Mouse (Mus musculus) MEL (cell line): ENCODE results near the gene Ppm1g. TPM values are rescaled to one million over a fixed set of nuclear protein-coding genes. Genes with fewer than 3 reads are reported as not detected.

Source experiments
- DNase-seq: peaks from one replicate; pipeline ENCODE4 v3.0.0; 2011; ENCODE audit warnings: low read depth, low spot score
- H3K27ac ChIP-seq: 2 replicates; pipeline ENCODE4 v1.5.1; 2012; ENCODE audit warnings: low read depth, mild to moderate bottlenecking, control low read depth, low read length, moderate library complexity; ENCODE audit not compliant: control insufficient read depth
- H3K27me3 ChIP-seq, 2 experiments: fragments of 150-350 bp in 1 of 2; sonication (generic) in 1 of 2; 2 replicates each; pipeline ENCODE4 v1.6.1; 2012; ENCODE audit warnings: low read length in 2 of 2, mild to moderate bottlenecking in 2 of 2, improper control_type of control experiment in 1 of 2, moderate library complexity in 1 of 2; ENCODE audit not compliant: insufficient read depth in 2 of 2, control insufficient read depth in 1 of 2
- H3K36me3 ChIP-seq, 2 experiments: 2 replicates each; pipeline ENCODE4 v1.6.1; 2012 to 2014; ENCODE audit warnings: low read length in 2 of 2, improper control_type of control experiment in 1 of 2, inconsistent platforms in 1 of 2, mild to moderate bottlenecking in 1 of 2; ENCODE audit not compliant: insufficient read depth in 2 of 2, control insufficient read depth in 1 of 2
- H3K4me1 ChIP-seq, 2 experiments: fragments of 150-350 bp in 1 of 2; sonication (generic) in 1 of 2; 2 replicates each; pipeline ENCODE4 v1.6.1; 2012; ENCODE audit warnings: low read length in 2 of 2, improper control_type of control experiment in 1 of 2, mild to moderate bottlenecking in 1 of 2; ENCODE audit not compliant: insufficient read depth in 2 of 2, control insufficient read depth in 1 of 2
- H3K4me3 ChIP-seq, 2 experiments: fragments of 150-350 bp in 1 of 2; sonication (generic) in 1 of 2; 2 replicates each; pipeline ENCODE4 v1.5.1; 2012; ENCODE audit warnings: low read depth in 2 of 2, low read length in 2 of 2, mild to moderate bottlenecking in 2 of 2, moderate library complexity in 2 of 2, control low read depth in 1 of 2, improper control_type of control experiment in 1 of 2; ENCODE audit not compliant: control insufficient read depth in 1 of 2, insufficient read depth in 1 of 2
- H3K79me2 ChIP-seq: 2 replicates; pipeline ENCODE4 v1.6.1; 2012; ENCODE audit warnings: mild to moderate bottlenecking, low read length, moderate library complexity; ENCODE audit not compliant: control insufficient read depth, poor library complexity, insufficient read depth
- H3K9ac ChIP-seq: 2 replicates; pipeline ENCODE4 v1.6.1; 2012; ENCODE audit warnings: low read depth, mild to moderate bottlenecking, control low read depth, low read length, moderate library complexity; ENCODE audit not compliant: control insufficient read depth, poor library complexity, severe bottlenecking
- H3K9me3 ChIP-seq: fragments of 150-350 bp; sonication (generic); replicated peaks from 2 replicates; pipeline ENCODE4 v1.6.1; 2012; ENCODE audit warnings: mild to moderate bottlenecking, low read length, improper control_type of control experiment, moderate library complexity; ENCODE audit not compliant: insufficient read depth
- CHD1 ChIP-seq: IDR thresholded peaks from 2 replicates; pipeline ENCODE4 v1.6.1; 2012; ENCODE audit warnings: low read depth, mild to moderate bottlenecking, inconsistent platforms, low read length, improper control_type of control experiment
- EP300 ChIP-seq, 2 experiments: IDR thresholded peaks; 2 replicates each; pipeline ENCODE4 v1.6.1; 2011; ENCODE audit warnings: improper control_type of control experiment in 2 of 2, low read length in 2 of 2, low read depth in 1 of 2, mild to moderate bottlenecking in 1 of 2
- ETS1 ChIP-seq: IDR thresholded peaks from 2 replicates; pipeline ENCODE4 v1.6.1; 2012; ENCODE audit warnings: low read depth, mild to moderate bottlenecking, inconsistent platforms, low read length, improper control_type of control experiment, moderate library complexity
- GATA1 ChIP-seq: IDR thresholded peaks from 2 replicates; pipeline ENCODE4 v1.6.1; 2011; ENCODE audit warnings: low read depth, low read length, improper control_type of control experiment
- HCFC1 ChIP-seq: IDR thresholded peaks from 2 replicates; pipeline ENCODE4 v1.6.1; 2012; ENCODE audit warnings: low read depth, mild to moderate bottlenecking, inconsistent platforms, low read length, improper control_type of control experiment, moderate library complexity
- JUND ChIP-seq: IDR thresholded peaks from 2 replicates; pipeline ENCODE4 v1.6.1; 2011; ENCODE audit warnings: low read depth, mild to moderate bottlenecking, improper control_type of control experiment, low read length
- MAFK ChIP-seq: IDR thresholded peaks from 2 replicates; pipeline ENCODE4 v1.6.1; 2011; ENCODE audit warnings: low read depth, mild to moderate bottlenecking, low read length, improper control_type of control experiment, borderline replicate concordance
- MAZ ChIP-seq: IDR thresholded peaks from 2 replicates; pipeline ENCODE4 v1.6.1; 2012; ENCODE audit warnings: low read depth, mild to moderate bottlenecking, inconsistent platforms, low read length, improper control_type of control experiment
- MXI1 ChIP-seq: IDR thresholded peaks from 2 replicates; pipeline ENCODE4 v1.6.1; 2011; ENCODE audit warnings: mild to moderate bottlenecking, low read depth, low read length, improper control_type of control experiment
- MYC ChIP-seq: IDR thresholded peaks from 2 replicates; pipeline ENCODE4 v1.6.1; 2011; ENCODE audit warnings: low read depth, mild to moderate bottlenecking, low read length, improper control_type of control experiment, moderate library complexity
- NELFE ChIP-seq: IDR thresholded peaks from 2 replicates; pipeline ENCODE4 v1.6.1; 2011; ENCODE audit warnings: low read depth, low read length, improper control_type of control experiment
- POLR2AphosphoS2 ChIP-seq: IDR thresholded peaks from 2 replicates; pipeline ENCODE4 v1.6.1; 2011; ENCODE audit warnings: low read length, improper control_type of control experiment
- POLR2AphosphoS5 ChIP-seq: IDR thresholded peaks from 2 replicates; pipeline ENCODE4 v1.6.1; 2012; ENCODE audit warnings: low read depth, borderline replicate concordance, mild to moderate bottlenecking, inconsistent platforms, low read length, moderate library complexity, mixed read lengths
- RAD21 ChIP-seq: IDR thresholded peaks from 2 replicates; pipeline ENCODE4 v1.6.1; 2011; ENCODE audit warnings: mild to moderate bottlenecking, low read depth, low read length, improper control_type of control experiment
- RCOR1 ChIP-seq: IDR thresholded peaks from 2 replicates; pipeline ENCODE4 v1.6.1; 2012; ENCODE audit warnings: low read depth, mild to moderate bottlenecking, inconsistent platforms, low read length, improper control_type of control experiment
- SIN3A ChIP-seq: IDR thresholded peaks from 2 replicates; pipeline ENCODE4 v1.6.1; 2012; ENCODE audit warnings: low read length, improper control_type of control experiment, inconsistent platforms
- TAL1 ChIP-seq: IDR thresholded peaks from 2 replicates; pipeline ENCODE4 v1.6.1; 2012; ENCODE audit warnings: mild to moderate bottlenecking, inconsistent platforms, low read length, moderate library complexity, mixed read lengths
- TBP ChIP-seq: IDR thresholded peaks from 2 replicates; pipeline ENCODE4 v1.8.0; 2011; ENCODE audit warnings: low read depth, low read length, improper control_type of control experiment
- TCF12 ChIP-seq: IDR thresholded peaks from 2 replicates; pipeline ENCODE4 v1.6.1; 2014; ENCODE audit warnings: low read depth, mild to moderate bottlenecking, inconsistent platforms, low read length, improper control_type of control experiment, moderate library complexity
- UBTF ChIP-seq: IDR thresholded peaks from 2 replicates; pipeline ENCODE4 v1.6.1; 2012; ENCODE audit warnings: low read depth, mild to moderate bottlenecking, inconsistent platforms, low read length, improper control_type of control experiment, moderate library complexity, borderline replicate concordance; ENCODE audit not compliant: insufficient read depth
- USF1 ChIP-seq: IDR thresholded peaks from 2 replicates; pipeline ENCODE4 v1.6.1; 2014; ENCODE audit warnings: low read depth, mild to moderate bottlenecking, inconsistent platforms, low read length, improper control_type of control experiment, moderate library complexity
- USF2 ChIP-seq, 2 experiments: IDR thresholded peaks; 2 replicates each; pipeline ENCODE4 v1.6.1; 2011 to 2012; ENCODE audit warnings: improper control_type of control experiment in 2 of 2, low read length in 2 of 2, borderline replicate concordance in 1 of 2, inconsistent platforms in 1 of 2, low read depth in 1 of 2, mild to moderate bottlenecking in 1 of 2; ENCODE audit not compliant: insufficient read depth in 1 of 2
- ZC3H11A ChIP-seq: IDR thresholded peaks from 2 replicates; pipeline ENCODE4 v1.6.1; 2012; ENCODE audit warnings: low read depth, mild to moderate bottlenecking, inconsistent platforms, low read length, improper control_type of control experiment
- ZKSCAN1 ChIP-seq: IDR thresholded peaks from 2 replicates; pipeline ENCODE4 v1.6.1; 2012; ENCODE audit warnings: low read depth, mild to moderate bottlenecking, inconsistent platforms, low read length, improper control_type of control experiment, moderate library complexity
- ZNF384 ChIP-seq: IDR thresholded peaks from 2 replicates; pipeline ENCODE4 v1.6.1; 2012; ENCODE audit warnings: low read depth, mild to moderate bottlenecking, inconsistent platforms, low read length, improper control_type of control experiment
- polyA plus RNA-seq, 2 experiments: library from polyadenylated mRNA; stranded (reverse) in 1 of 2; unstranded in 1 of 2; fragments of >175 nt in 1 of 2; fragments of >200 nt in 1 of 2; gene quantifications; 2 replicates each; pipeline versions ENCODE4 v1.2.1 to v1.2.4; 2012; ENCODE audit warnings: low replicate concordance in 2 of 2, low read depth in 1 of 2; ENCODE audit not compliant: insufficient read length in 2 of 2, insufficient read depth in 1 of 2, missing spikeins in 1 of 2
- total RNA-seq: library from RNA; depleted of rRNA; stranded (reverse); fragments of 300-350 nt; gene quantifications from 2 replicates; pipeline ENCODE4 v1.2.3, GENCODE M21; 2012

Gene Ppm1g
- total and polyA plus RNA-seq, 3 experiments: 169 to 639 (median 408) TPM

DNA sequence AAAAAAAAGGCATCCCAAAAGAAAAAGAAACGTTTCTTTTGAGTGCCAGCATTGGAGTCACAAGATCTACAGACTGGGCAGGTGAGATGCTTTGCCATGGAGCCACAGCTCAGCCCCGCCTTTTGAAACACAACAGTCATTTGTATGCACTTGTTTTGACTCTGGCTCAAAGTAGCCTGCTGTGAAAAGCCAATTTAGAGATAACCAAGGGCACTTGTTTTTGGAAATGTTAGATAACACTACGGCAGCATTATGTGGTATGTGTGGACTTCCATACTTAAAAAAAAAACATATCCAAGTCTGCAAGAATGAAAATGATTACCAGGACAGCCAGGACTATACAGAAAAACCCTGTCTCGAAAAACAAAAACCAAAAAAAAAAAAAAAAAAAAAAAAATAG, 36.8 kb downstream of the Ppm1g start:
- Histone ChIP-seq H3K27ac (no peak overlapping the region), H3K9me3 (no peaks in the 10 kb centered on the region), H3K27me3 (no peaks in the 10 kb centered on the region), H3K9ac (no peak overlapping the region), H3K36me3 (peaks cover 5 to 28% of the 10 kb centered on the region in 2 experiments), H3K79me2 (peaks cover 15% of the 10 kb centered on the region), H3K4me3 (0 out of 4 replicates have a peak overlapping the region, but pooled peaks of 1 of the 2 experiments have one; percentile 12)
- peak; percentile 75 for DNase-seq
- TF ChIP-seq TAL1 (peak; percentile 59), MYC (0 out of 2 replicates have a peak, but pooled peaks have one; percentile 26), RAD21 (no peak), POLR2AphosphoS2 (no peak), RCOR1 (no peak), TCF12 (peak; percentile 84), ZKSCAN1 (no peak), MAZ (no peak), ZC3H11A (no peak), USF1 (no peak; the same call in 1 of the 2 replicates), CHD1 (no peak), UBTF (no peak), MAFK (0 out of 2 replicates have a peak, but pooled peaks have one; percentile 23), USF2 (IDR thresholded peaks at IDR 0.05; ENCODE audit: borderline replicate concordance in 1 of 2, insufficient read depth in 1 of 2, low read depth in 1 of 2, low read length in 2 of 2) (no peak), POLR2AphosphoS5 (no peak), JUND (no peak), EP300 (IDR thresholded peaks at IDR 0.05; ENCODE audit: low read depth in 1 of 2, low read length in 2 of 2) (peak; percentile 61 to 74), HCFC1 (peak; percentile 25; the same call in 1 of the 2 replicates), MXI1 (no peak; the same call in 1 of the 2 replicates), SIN3A (peak; percentile 58), GATA1 (peak; percentile 78), TBP (no peak), ETS1 (peak; percentile 69), NELFE (no peak), ZNF384 (peak; percentile 89)
- TF ChIP-seq, all 39 proteins: peak for 10
- peaks cover 16 to 23% of the 10 kb centered on the region in 2 experiments for H3K4me1 ChIP-seq
